Mouse (Mus musculus): ENCODE results near the gene Nkain4. TPM values are rescaled to one million over a fixed set of nuclear protein-coding genes. Genes with fewer than 3 reads are reported as not detected.

Nkain4 gene
- polyA plus RNA-seq, 1 experiment: 123 TPM

GRCm38 (mm10) chr2:180920810-180921400, 33.6 kb downstream of the Nkain4 start, which contains the start of gene Ythdf1:
Gene Ythdf1 (minus strand): TSS chr2:180920949.
- H3K4me3 ChIP-seq (replicated peaks; ENCODE audit: extremely low read depth, low read depth, low read length): peak within 1 kb of the TSS; percentile 97
- under 1% methylated on average over 54 of the region's 56 CpGs for WGBS
- peak; percentile 99 for DNase-seq
- peak; percentile 57; the same call in 1 of the 2 replicates for TF ChIP-seq POLR2A (IDR thresholded peaks at IDR 0.05; ENCODE audit: borderline replicate concordance, extremely low read depth, low read depth, low read length)
- no peak for TF ChIP-seq CTCF (IDR thresholded peaks at IDR 0.05; ENCODE audit: insufficient read depth, low read length)
- peaks cover 8% of the 10 kb centered on the region; the same call in 1 of the 2 replicates for H3K4me1 ChIP-seq (ENCODE audit: control insufficient read depth, insufficient read depth, low read length)

- DNase-seq: no peak
- H3K4me1 ChIP-seq (ENCODE audit: control insufficient read depth, insufficient read depth, low read length): peaks cover 13% of the 10 kb centered on the region
- under 1% methylated on average over 61 of the region's 61 CpGs for WGBS
- peak overlapping the region; percentile 97 for H3K4me3 ChIP-seq (replicated peaks; ENCODE audit: extremely low read depth, low read depth, low read length)
- TF ChIP-seq POLR2A (IDR thresholded peaks at IDR 0.05; ENCODE audit: borderline replicate concordance, extremely low read depth, low read depth, low read length) (no peak), CTCF (IDR thresholded peaks at IDR 0.05; ENCODE audit: insufficient read depth, low read length) (no peak)
Measured at GRCm38 (mm10) chr2:180919913-180920809, 34.3 kb downstream of the Nkain4 start.

GRCm38 (mm10) chr2:180915886-180916433, 38.5 kb downstream of the Nkain4 start:
- TF ChIP-seq POLR2A (IDR thresholded peaks at IDR 0.05; ENCODE audit: borderline replicate concordance, extremely low read depth, low read depth, low read length) (no peak), CTCF (IDR thresholded peaks at IDR 0.05; ENCODE audit: insufficient read depth, low read length) (no peak)
- Histone ChIP-seq H3K4me1 (ENCODE audit: control insufficient read depth, insufficient read depth, low read length) (peaks cover 16% of the 10 kb centered on the region), H3K4me3 (replicated peaks; ENCODE audit: extremely low read depth, low read depth, low read length) (no peak overlapping the region)
- no peak for DNase-seq
- WGBS: 32% methylated on average over 3 of the region's 3 CpGs

GRCm38 (mm10) chr2:180910928-180911327, 43.6 kb downstream of the Nkain4 start:
- TF ChIP-seq POLR2A (IDR thresholded peaks at IDR 0.05; ENCODE audit: borderline replicate concordance, extremely low read depth, low read depth, low read length) (no peak), CTCF (IDR thresholded peaks at IDR 0.05; ENCODE audit: insufficient read depth, low read length) (no peak)
- Histone ChIP-seq H3K4me3 (replicated peaks; ENCODE audit: extremely low read depth, low read depth, low read length) (no peak overlapping the region), H3K4me1 (ENCODE audit: control insufficient read depth, insufficient read depth, low read length) (peaks cover 7% of the 10 kb centered on the region)
- no peak for DNase-seq
- WGBS: 80% methylated on average over 12 of the region's 12 CpGs

GRCm38 (mm10) chr2:180905556-180906221, 48.8 kb downstream of the Nkain4 start:
- no peak for TF ChIP-seq POLR2A (IDR thresholded peaks at IDR 0.05; ENCODE audit: borderline replicate concordance, extremely low read depth, low read depth, low read length)
- no peak for TF ChIP-seq CTCF (IDR thresholded peaks at IDR 0.05; ENCODE audit: insufficient read depth, low read length)
- no peak for DNase-seq
- WGBS: 64% methylated on average over 5 of the region's 5 CpGs
- Histone ChIP-seq H3K4me1 (ENCODE audit: control insufficient read depth, insufficient read depth, low read length) (no peaks in the 10 kb centered on the region; the same call in 1 of the 2 replicates), H3K4me3 (replicated peaks; ENCODE audit: extremely low read depth, low read depth, low read length) (no peak overlapping the region)

GRCm38 (mm10) chr2:180904435-180905208, 49.9 kb downstream of the Nkain4 start:
- no peak for DNase-seq
- Histone ChIP-seq H3K4me1 (ENCODE audit: control insufficient read depth, insufficient read depth, low read length) (no peaks in the 10 kb centered on the region; the same call in 1 of the 2 replicates), H3K4me3 (replicated peaks; ENCODE audit: extremely low read depth, low read depth, low read length) (no peak overlapping the region)
- 91% methylated on average over 18 of the region's 18 CpGs for WGBS
- TF ChIP-seq POLR2A (IDR thresholded peaks at IDR 0.05; ENCODE audit: borderline replicate concordance, extremely low read depth, low read depth, low read length) (no peak), CTCF (IDR thresholded peaks at IDR 0.05; ENCODE audit: insufficient read depth, low read length) (no peak)

GRCm38 (mm10) chr2:180902086-180902485, 52.4 kb downstream of the Nkain4 start:
- WGBS: 36% methylated on average over 2 of the region's 2 CpGs
- no peak for TF ChIP-seq POLR2A (IDR thresholded peaks at IDR 0.05; ENCODE audit: borderline replicate concordance, extremely low read depth, low read depth, low read length)
- TF ChIP-seq CTCF (IDR thresholded peaks at IDR 0.05; ENCODE audit: insufficient read depth, low read length): no peak
- Histone ChIP-seq H3K4me1 (ENCODE audit: control insufficient read depth, insufficient read depth, low read length) (no peaks in the 10 kb centered on the region; the same call in 1 of the 2 replicates), H3K4me3 (replicated peaks; ENCODE audit: extremely low read depth, low read depth, low read length) (no peak overlapping the region)
- no peak for DNase-seq

GRCm38 (mm10) chr2:180897857-180898256, 56.6 kb downstream of the Nkain4 start:
- no peak overlapping the region for H3K4me3 ChIP-seq (replicated peaks; ENCODE audit: extremely low read depth, low read depth, low read length)
- 77% methylated on average over 6 of the region's 6 CpGs for WGBS
- no peak for TF ChIP-seq POLR2A (IDR thresholded peaks at IDR 0.05; ENCODE audit: borderline replicate concordance, extremely low read depth, low read depth, low read length)
- no peak for TF ChIP-seq CTCF (IDR thresholded peaks at IDR 0.05; ENCODE audit: insufficient read depth, low read length)
- no peak for DNase-seq
- no peaks in the 10 kb centered on the region for H3K4me1 ChIP-seq (ENCODE audit: control insufficient read depth, insufficient read depth, low read length)
